Mouse (Mus musculus): ENCODE data around the gene 4930590J08Rik.

4930590J08Rik gene

DNA sequence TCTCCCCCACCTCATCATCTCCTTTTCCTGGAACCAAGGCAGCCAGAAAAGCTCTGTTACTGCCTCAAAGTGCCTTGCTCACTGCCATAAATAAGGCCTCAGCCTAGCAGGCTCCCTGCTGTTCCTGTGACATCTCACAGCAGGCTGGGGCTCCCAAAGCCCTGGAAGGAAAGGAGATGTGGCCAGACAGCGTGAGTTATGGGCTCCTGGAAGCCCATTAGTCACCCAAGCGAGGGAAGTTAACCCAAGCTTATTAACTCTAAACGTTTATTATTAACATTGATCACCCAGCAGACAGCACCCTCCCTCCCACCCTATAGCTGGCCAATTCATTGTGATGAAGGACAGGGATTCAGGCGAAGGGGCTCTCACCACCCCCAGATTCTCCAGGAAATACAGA lies 60.8 kb downstream of the 4930590J08Rik start:
- no peak for DNase-seq (ENCODE audit: low read depth, low spot score)

DNA sequence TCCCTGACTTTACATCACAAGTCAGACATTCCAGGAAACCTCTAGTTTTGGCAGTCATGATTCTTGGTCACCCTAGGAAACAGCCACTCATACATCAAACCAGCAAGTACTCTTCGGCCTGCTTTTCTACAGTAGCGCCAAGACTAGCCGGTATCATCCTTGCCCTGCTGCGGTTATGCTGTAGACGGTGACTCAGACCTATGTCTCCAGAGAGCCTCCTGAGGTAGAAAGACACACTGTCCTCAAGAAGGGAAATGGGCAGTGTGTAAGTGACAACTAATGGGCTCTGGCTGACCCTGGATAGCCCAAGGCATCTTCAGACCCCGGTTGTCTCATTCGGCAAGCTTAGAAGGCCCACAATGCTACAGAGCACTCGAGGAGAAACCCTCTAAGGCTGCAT lies 62.5 kb downstream of the 4930590J08Rik start:
- no peak for DNase-seq (ENCODE audit: low read depth, low spot score)

DNA sequence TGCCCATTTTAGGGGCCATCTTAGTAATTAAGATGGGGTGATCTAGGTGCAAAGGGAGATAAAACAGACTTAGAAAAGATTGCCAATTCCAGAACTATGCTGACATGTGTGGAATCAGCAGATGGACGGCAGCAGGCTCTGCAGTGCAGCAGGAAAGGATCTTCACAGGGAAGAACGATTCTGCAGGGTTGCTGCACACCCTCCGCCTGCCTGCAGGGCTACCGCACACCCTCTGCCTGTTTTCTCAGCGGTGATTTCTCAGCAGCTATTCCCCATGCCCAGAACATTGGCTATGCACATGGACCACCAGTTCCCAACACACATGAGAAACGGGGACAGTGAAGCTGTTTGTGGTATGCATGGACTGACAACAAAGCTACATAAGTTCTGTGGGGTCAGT lies 63.4 kb downstream of the 4930590J08Rik start:
- DNase-seq (ENCODE audit: low read depth, low spot score): no peak

DNA sequence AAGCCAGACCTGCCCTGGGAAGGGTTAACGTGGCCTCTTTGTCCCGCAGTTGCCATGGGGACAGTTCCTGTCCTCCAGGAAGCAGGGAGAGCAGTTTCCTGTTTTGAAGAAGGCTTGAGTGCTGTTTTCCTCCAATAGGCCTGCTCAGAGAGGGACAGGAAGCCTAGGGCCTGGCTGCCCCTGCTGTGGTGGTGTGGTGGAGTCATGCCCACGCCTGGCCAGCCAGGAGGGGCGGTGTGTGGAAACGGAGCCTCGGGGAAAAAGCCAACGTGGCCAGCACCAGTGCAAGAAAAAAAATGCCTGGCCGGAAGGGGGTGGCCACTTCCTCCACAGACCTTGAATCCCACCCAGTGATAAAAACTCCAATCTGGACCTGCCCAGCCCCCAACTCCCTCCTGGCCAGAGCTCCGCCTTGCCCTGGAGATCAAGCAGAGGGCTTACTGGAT lies 69.6 kb downstream of the 4930590J08Rik start:
- DNase-seq (ENCODE audit: low read depth, low spot score): no peak

DNA sequence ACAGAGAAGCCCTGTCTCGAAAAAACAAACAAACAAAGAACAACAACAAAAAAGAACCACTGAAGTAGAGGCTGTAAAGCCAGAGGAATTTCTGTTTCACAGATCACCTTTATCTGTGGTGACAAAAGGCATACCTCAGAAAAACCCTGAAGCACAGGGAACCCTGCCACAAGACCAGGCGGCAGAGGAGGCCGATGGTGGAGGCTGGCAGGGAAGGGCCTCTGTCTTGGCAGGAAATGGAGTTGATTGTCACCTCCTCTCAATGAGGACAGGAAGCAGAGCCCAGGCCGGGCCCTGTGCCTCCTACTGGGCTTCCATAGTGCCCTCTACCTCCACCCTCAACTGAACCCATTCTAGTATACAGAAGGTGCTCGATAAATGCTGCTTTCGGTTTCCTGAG lies 71.4 kb downstream of the 4930590J08Rik start:
- no peak for DNase-seq (ENCODE audit: low read depth, low spot score)

DNA sequence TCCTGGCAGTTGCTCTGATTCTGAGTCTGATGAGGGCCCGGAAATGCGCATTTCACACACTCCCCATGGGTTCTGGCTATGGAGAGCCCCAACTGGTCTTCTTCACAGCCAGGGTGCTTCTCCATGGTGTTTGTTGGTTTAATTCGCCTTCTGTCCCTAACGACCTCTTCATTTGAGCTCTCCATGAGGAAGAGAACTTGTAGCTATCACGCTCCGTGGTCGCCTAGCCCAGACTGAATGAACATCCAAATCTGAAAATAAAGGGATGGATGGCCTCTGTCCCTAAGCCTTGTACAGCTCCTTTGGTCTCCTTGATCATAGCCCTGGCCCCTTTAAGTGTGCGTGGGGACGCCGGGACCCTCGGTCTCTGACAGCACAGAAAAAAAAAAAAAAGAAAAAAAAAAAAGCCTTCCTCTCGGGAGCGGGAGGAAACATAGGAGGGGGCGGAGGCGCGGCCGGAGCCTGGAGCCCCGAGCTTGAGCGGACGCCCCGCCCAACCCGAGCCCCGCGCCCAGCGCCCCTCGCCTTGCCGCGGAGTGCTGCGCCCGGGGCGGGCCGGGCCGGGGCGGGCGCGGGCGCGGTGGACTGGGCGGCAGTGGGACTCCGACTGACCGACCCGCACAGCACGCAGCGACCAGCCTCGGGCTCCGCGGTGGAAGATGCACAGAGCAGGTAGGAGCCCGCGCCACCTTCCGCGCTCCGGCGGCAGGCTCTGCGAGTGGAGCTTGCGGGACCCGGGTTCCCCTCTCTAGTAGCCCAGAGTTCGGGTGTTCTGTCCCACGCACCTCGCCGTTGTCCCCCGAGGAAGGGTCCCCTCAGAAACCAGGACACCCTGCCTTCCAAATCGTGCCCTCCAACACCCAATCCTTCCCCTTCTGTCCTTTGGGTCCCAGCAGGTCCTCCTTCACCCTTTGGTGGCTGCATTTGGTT lies 76.0 kb downstream of the 4930590J08Rik start, which contains the start of gene Fgd5:
Fgd5 (plus strand) TSS at position 508 of the 930 bp plus-strand sequence.
- no peak for DNase-seq (ENCODE audit: low read depth, low spot score)

DNA sequence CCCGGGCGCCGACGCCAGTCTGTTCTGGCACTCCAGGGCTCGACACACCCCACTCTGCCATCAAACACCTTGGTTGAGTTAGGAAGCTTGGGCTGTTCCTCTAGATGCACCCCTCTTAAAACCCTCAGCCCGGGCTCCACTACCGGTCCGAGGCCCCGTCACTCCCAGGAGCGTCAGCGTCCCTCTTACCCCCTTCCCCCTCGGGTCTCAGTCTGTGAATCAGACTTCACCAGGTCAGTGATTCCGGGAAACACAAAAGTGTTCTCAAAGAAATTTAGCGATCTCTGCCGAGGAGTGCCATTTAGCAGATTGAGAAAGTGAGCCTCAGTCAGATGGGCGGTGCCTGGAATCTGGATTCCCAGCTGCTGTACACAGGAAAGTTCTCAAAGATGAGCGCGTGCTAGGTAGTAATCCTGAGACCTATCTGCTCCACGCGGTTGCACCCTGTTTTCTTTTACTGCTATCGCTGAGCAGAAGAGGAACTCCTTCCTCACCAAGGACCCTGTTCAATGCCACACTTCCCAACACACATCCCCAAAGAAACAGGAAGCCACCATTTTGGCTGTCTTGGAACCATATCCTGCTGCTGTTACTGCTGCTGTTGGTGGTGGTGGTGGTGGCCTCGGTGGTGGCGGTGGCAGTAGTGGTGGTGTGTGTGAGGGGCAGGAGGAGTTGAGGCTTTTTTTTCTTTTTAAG lies 76.8 kb downstream of the 4930590J08Rik start:
- DNase-seq (ENCODE audit: low read depth, low spot score): no peak

DNA sequence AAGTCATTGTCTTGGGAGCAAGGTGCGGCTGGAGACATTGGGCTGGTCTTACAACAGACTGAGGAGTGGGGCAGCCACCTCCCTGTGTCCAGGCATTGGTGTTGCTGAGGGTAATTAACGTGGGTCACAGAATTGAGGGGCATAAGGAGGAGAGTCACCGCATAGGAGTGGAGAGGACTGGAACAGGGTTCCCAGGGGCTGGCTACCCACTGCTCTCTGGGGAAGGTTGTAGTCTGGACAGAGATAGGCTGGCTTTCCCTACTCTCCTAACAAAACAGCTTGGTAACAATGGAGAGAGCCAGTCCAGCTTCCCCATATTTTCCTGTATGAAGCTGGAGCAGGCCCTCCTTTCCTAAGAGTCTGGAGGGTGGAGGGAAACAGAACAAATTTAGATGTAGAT lies 77.4 kb downstream of the 4930590J08Rik start:
- DNase-seq (ENCODE audit: low read depth, low spot score): no peak

DNA sequence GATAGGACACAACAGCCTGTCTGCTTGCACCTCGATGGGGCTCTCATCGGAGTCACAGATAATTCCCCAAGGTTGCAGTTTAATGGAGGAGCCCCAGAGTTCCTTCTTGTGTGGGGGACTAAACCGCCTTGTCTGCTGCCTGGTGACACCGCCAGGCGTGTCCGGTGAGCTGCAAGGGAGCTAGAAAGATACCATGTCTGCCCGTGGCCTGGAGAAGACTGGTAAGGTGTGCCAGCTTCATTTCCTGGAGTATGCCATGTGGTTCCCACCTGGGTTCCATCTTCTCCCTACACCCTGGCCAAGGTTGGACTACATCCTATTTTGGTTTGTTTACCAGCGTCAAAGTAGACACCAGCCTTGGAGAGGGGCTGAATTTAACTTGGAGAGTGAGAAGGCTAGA lies 87.5 kb downstream of the 4930590J08Rik start:
- no peak for DNase-seq (ENCODE audit: low read depth, low spot score)

DNA sequence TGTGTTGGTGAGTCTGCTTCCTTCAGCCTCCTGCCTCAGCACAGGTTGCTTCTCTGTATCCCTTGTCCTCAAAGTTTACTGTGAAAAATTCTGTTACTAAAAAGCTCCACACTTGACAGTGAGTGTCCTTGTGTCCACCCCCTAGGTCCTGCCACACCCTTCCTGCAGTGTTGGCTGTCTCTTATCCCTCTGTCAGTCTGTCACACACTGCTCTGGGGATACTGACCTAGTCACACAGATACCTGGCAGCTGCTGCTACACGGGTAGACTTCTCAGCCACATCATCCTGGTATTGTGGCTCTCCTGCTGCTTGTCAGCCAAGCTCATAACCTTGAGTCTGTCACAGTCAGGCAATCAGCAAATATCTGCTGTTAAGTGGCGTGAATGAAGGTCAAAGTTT lies 90.2 kb downstream of the 4930590J08Rik start:
- no peak for DNase-seq (ENCODE audit: low read depth, low spot score)

DNA sequence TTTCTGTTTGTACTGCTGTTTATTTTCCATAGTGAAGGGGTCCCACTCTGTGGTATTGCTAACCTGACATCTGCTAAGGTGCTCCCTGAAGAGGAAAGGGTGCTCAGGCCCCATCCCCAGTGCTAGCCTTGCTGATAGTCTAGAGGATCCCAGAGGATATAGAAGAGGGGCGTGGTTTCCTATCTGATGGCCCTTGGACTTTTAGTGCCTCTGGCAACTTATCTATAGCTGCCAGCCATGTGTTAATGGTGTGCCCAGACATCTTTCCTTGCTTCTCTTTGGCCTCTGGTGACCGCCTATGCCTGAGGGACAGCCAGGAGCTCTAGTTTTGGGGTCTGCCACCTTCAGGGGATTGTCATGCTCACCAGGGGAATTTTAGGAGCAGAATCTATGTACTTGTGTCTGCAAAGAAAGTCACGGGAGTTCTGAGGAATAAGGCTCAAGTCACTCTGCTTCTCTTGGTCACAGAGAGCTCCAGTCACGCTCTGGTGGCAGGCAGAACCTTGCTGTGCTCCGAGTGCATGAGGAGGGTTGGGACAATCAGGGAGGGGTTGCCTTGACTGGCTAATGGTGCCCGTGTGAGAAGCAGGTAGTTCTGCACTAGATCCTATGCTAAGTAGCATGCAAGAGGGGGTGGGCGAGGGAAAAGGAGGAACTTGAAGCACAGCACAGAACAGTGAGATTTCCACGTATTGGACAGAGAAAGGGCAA lies 91.3 kb downstream of the 4930590J08Rik start:
- no peak for DNase-seq (ENCODE audit: low read depth, low spot score)

DNA sequence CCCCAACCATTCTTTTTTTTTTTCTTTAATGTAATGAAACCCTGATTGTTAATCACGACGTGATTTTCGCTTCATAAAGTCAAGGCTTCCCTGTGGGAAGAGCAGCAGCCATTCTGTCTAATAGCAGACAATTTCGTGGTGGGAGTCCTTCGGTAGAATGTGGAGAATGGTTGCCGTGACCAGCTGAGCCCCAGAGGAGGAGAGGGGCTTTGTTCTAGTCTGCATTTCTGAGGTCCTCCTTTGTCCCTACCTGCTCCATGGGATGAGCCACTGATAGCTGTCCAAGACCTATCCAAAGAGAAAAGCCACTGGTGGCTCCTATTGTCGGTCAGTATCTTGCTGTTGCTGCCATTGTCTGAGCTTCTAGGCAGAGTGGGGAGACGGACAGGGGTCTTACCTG lies 93.5 kb downstream of the 4930590J08Rik start:
- no peak for DNase-seq (ENCODE audit: low read depth, low spot score)
